Mouse (Mus musculus) forebrain, postnatal 0 days (tissue): ENCODE results near the gene Notch1. TPM values are rescaled to one million over a fixed set of nuclear protein-coding genes. Genes with fewer than 3 reads are reported as not detected.

ENCODE experiments used
- ATAC-seq: fragments of 200-750 bp; cut with Nextera tagmentation; 2 replicates; pipeline ENCODE4 v1.8.0; 2017; ENCODE audit warnings: mild to moderate bottlenecking, moderate library complexity
- DNase-seq: peaks from one replicate; pipeline ENCODE4 v3.0.0-alpha.2; 2015
- H3K27ac ChIP-seq: fragments of 300-500 bp; sonication (generic); 2 replicates; pipeline ENCODE4 v1.5.1; 2014; ENCODE audit warnings: low read depth, mild to moderate bottlenecking, antibody characterized with exemption, low read length, moderate library complexity, mixed read lengths
- H3K27me3 ChIP-seq: fragments of 300-500 bp; sonication (generic); 2 replicates; pipeline ENCODE4 v1.6.1; 2014; ENCODE audit warnings: mild to moderate bottlenecking, low read length, mixed read lengths; ENCODE audit not compliant: insufficient read depth
- H3K36me3 ChIP-seq: fragments of 300-500 bp; sonication (generic); 2 replicates; pipeline ENCODE4 v1.6.1; 2014; ENCODE audit warnings: mild to moderate bottlenecking, moderate library complexity; ENCODE audit not compliant: insufficient read depth
- H3K4me1 ChIP-seq: fragments of 300-500 bp; sonication (generic); 2 replicates; pipeline ENCODE4 v1.6.1; 2014; ENCODE audit warnings: antibody characterized with exemption; ENCODE audit not compliant: insufficient read depth
- H3K4me2 ChIP-seq: fragments of 300-500 bp; sonication (generic); 2 replicates; pipeline ENCODE4 v1.6.1; 2014; ENCODE audit warnings: low read depth, mild to moderate bottlenecking, moderate library complexity
- H3K4me3 ChIP-seq: fragments of 300-500 bp; sonication (generic); 2 replicates; pipeline ENCODE4 v1.5.1; 2014; ENCODE audit warnings: low read depth, low read length, mixed read lengths
- H3K9ac ChIP-seq: fragments of 300-500 bp; sonication (generic); 2 replicates; pipeline ENCODE4 v1.6.1; 2014; ENCODE audit warnings: mild to moderate bottlenecking
- H3K9me3 ChIP-seq: fragments of 300-500 bp; sonication (generic); 2 replicates; pipeline ENCODE4 v1.6.1; 2016; ENCODE audit warnings: low read length
- CTCF ChIP-seq: sonication (generic); IDR thresholded peaks from 2 replicates; pipeline ENCODE4 v1.5.1; 2016; ENCODE audit warnings: antibody characterized with exemption, control low read depth, low read depth
- WGBS: fragments of 180-500 bp; shearing (Covaris S2); extraction: QIAGEN DNeasy Blood & Tissue Kit; methylation state at CpG from one replicate; pipeline ENCODE4 v1.1.7; 2014; 5-methylcytosine and 5-hydroxymethylcytosine counted together
- polyA plus RNA-seq: library from polyadenylated mRNA; unstranded; fragments of >200 nt; fragmentation: Nextera tagmentation; extraction: Ambion mirVana; gene quantifications from 2 replicates; pipeline ENCODE4 v1.2.1, GENCODE M21; 2015
- total RNA-seq: library from RNA; depleted of rRNA; stranded (reverse); fragments of >200 nt; gene quantifications from 2 replicates; pipeline ENCODE4 v1.2.3, GENCODE M21; 2014

The Notch1 gene
- total and polyA plus RNA-seq, 2 experiments from 2014 or later, result 6.8 to 38.7 TPM

- DNase-seq, result no peak
- H3K27ac ChIP-seq, result no peak overlapping the region
- no peak for TF ChIP-seq CTCF
- H3K4me1 ChIP-seq, result no peaks in the 10 kb centered on the region
- no peaks in the 10 kb centered on the region for H3K9me3 ChIP-seq
- H3K36me3 ChIP-seq, result no peaks in the 10 kb centered on the region
- ATAC-seq, result no peak
- no peak overlapping the region for H3K9ac ChIP-seq
- WGBS, result 65% methylated on average over 4 of the region's 4 CpGs
- H3K27me3 ChIP-seq, result no peaks in the 10 kb centered on the region
- no peak overlapping the region for H3K4me2 ChIP-seq
- H3K4me3 ChIP-seq, result no peak overlapping the region
Observed at GRCm38 (mm10) chr2:26543155-26543554, 26.7 kb upstream of the Notch1 start.

DNA sequence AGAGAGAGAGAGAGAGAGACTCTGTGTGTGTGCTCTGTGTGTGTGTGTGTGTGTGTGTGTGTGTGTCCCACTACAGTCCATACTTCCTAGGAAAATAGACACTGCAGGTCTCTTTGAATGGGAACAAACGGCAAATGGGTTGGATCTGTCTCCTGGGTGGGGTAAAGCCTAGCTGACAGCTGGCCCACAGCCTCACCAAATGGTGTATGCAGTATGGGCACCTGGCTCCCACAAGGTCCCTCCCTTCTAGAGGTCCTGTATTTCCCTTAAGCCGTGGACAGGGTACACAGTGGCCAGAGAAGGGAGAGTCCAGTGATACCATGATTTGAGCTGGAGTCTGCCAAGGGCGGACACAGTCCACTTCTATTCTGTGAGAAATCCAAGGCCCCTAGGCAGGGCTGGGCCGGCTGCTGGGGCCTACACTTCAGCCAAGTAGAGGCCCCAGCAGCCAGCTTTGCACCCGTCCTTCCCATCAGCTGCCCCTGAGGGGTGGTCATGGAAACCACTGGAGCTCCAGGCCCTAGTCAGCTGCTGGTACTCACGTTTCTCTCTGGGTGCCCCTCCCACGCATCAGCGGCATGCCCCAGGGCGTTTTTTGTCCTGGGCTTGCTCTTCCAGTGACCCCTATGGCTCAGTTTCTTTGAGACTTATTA lies 24.9 kb upstream of the Notch1 start:
- H3K4me3 ChIP-seq, result no peak overlapping the region
- DNase-seq (no peak), ATAC-seq (peak; percentile 86)
- H3K4me1 ChIP-seq, result no peaks in the 10 kb centered on the region
- H3K9ac ChIP-seq, result no peak overlapping the region
- no peaks in the 10 kb centered on the region for H3K36me3 ChIP-seq
- H3K9me3 ChIP-seq, result no peaks in the 10 kb centered on the region
- 32% methylated on average over 9 of the region's 9 CpGs for WGBS
- H3K27me3 ChIP-seq, result no peaks in the 10 kb centered on the region
- no peak overlapping the region for H3K4me2 ChIP-seq
- no peak overlapping the region for H3K27ac ChIP-seq
- no peak for TF ChIP-seq CTCF

GRCm38 (mm10) chr2:26540721-26541120 lies 24.3 kb upstream of the Notch1 start:
- Histone ChIP-seq H3K27me3 (no peaks in the 10 kb centered on the region), H3K36me3 (no peaks in the 10 kb centered on the region), H3K4me2 (no peak overlapping the region), H3K4me3 (no peak overlapping the region), H3K4me1 (no peaks in the 10 kb centered on the region), H3K9ac (no peak overlapping the region; the same call in 1 of the 2 replicates), H3K9me3 (no peaks in the 10 kb centered on the region), H3K27ac (peak overlapping the region; percentile 35; the same call in 1 of the 2 replicates)
- 30% methylated on average over 7 of the region's 7 CpGs for WGBS
- no peak for TF ChIP-seq CTCF
- no peak for DNase-seq
- ATAC-seq, result no peak

DNA sequence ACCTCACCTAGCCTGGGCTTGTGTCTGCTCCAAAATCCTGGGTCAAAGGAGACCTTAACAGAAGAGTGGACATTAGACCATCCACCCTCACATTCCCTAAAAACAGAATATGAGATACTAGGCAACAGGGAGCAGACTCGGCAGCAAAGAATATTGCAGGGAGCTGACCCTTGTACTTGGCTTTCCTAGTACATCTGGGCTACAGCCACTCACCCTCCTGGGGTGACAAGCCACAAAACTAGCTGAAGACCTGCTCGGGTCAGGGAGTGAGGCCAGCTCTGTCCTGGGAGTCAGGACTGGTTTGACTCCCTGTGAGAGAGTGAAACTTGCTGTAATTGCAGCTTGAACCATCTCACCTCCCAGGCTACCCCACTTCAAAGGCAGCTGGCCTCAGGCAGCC lies 23.1 kb upstream of the Notch1 start:
- Histone ChIP-seq H3K4me1 (no peaks in the 10 kb centered on the region), H3K9me3 (no peaks in the 10 kb centered on the region), H3K4me3 (no peak overlapping the region), H3K27me3 (no peaks in the 10 kb centered on the region), H3K4me2 (no peak overlapping the region), H3K9ac (no peak overlapping the region), H3K27ac (no peak overlapping the region), H3K36me3 (no peaks in the 10 kb centered on the region)
- TF ChIP-seq CTCF, result no peak
- ATAC-seq (no peak), DNase-seq (no peak)
- 76% methylated on average over 2 of the region's 2 CpGs for WGBS

GRCm38 (mm10) chr2:26535517-26536045 lies 19.1 kb upstream of the Notch1 start:
- no peak overlapping the region for H3K4me2 ChIP-seq
- H3K27me3 ChIP-seq, result no peaks in the 10 kb centered on the region
- WGBS, result 20% methylated on average over 4 of the region's 4 CpGs
- H3K9ac ChIP-seq, result no peak overlapping the region
- H3K4me1 ChIP-seq, result no peaks in the 10 kb centered on the region
- H3K36me3 ChIP-seq, result no peaks in the 10 kb centered on the region
- no peaks in the 10 kb centered on the region for H3K9me3 ChIP-seq
- H3K4me3 ChIP-seq, result no peak overlapping the region
- peak overlapping the region; percentile 40; the same call in 1 of the 2 replicates for H3K27ac ChIP-seq
- ATAC-seq (peak; percentile 79), DNase-seq (peak; percentile 63)
- no peak for TF ChIP-seq CTCF

- WGBS, result 63% methylated on average over 2 of the region's 2 CpGs
- Histone ChIP-seq H3K9me3 (no peaks in the 10 kb centered on the region), H3K9ac (no peak overlapping the region), H3K4me2 (no peak overlapping the region), H3K4me3 (no peak overlapping the region), H3K27ac (no peak overlapping the region), H3K36me3 (no peaks in the 10 kb centered on the region), H3K4me1 (no peaks in the 10 kb centered on the region), H3K27me3 (no peaks in the 10 kb centered on the region)
- DNase-seq (no peak), ATAC-seq (no peak)
- no peak for TF ChIP-seq CTCF
Observed at GRCm38 (mm10) chr2:26534616-26535015, 18.2 kb upstream of the Notch1 start.

DNA sequence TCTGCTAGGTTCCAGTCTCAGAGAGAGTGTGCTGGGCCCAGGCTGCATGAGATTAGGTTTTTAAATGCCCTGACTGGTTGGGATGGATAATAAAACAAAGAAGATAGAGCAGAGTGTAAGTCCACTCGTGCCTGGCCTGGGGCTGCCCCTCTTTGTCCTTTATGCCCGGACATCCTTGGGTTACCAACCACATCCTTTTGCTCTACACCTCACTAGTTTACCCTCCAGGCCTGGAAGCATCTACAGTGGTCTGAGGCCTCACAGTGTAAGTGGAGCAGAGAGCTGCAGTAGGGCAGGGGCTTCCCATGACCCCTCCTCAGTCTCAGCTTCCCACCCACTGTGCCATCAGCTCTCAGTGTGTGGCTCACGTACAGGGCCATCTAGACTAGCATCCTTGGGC lies 17.7 kb upstream of the Notch1 start:
- no peak for TF ChIP-seq CTCF
- no peaks in the 10 kb centered on the region for H3K4me1 ChIP-seq
- WGBS, result 64% methylated on average over 3 of the region's 3 CpGs
- no peak overlapping the region for H3K4me3 ChIP-seq
- no peak overlapping the region for H3K4me2 ChIP-seq
- no peak overlapping the region for H3K9ac ChIP-seq
- no peak for DNase-seq
- H3K9me3 ChIP-seq, result no peaks in the 10 kb centered on the region
- no peaks in the 10 kb centered on the region for H3K27me3 ChIP-seq
- H3K27ac ChIP-seq, result 0 out of 2 replicates have a peak overlapping the region, but pooled peaks have one; percentile 15
- ATAC-seq, result no peak
- H3K36me3 ChIP-seq, result no peaks in the 10 kb centered on the region
